7 mouse cellular contexts compared by ENCODE assay signal in genomic region chr3:98312867-98313266, GRCm38 (mm10). TPM values are rescaled to one million over a fixed set of nuclear protein-coding genes. Genes with fewer than 3 reads are reported as not detected.
A peak's percentile ranks its signal among the peaks of the same experiment; 100 is the strongest.
DNase-seq lines count a peak whose midpoint lies in the region; ATAC-seq and TF ChIP-seq lines count a peak whose summit lies in the region.

No protein-coding gene starts in this region.

- H3K36me3 ChIP-seq in ES-Bruce4 (ENCODE audit: control insufficient read depth, insufficient read depth, low read length, poor library complexity, severe bottlenecking), result peaks cover 17% of the 10 kb centered on the region

- peak; percentile 46 to 56 for DNase-seq in adrenal gland, adult 18-20 months (ENCODE audit: low spot score in 2 of 2)
- peak; percentile 79 to 82 for DNase-seq in kidney, postnatal 4 days
- peak; percentile 63 to 76 for DNase-seq in right cerebral cortex, postnatal 10 days (ENCODE audit: low spot score in 2 of 2)

- peak; percentile 50 for TF ChIP-seq CTCF in ES-Bruce4 (IDR thresholded peaks at IDR 0.05; ENCODE audit: low read depth, low read length)
- TF ChIP-seq CTCF in embryonic fibroblast, embryonic 13.5 days (IDR thresholded peaks at IDR 0.05; ENCODE audit: borderline replicate concordance, insufficient read depth, low read length), result 0 out of 2 replicates have a peak, but pooled peaks have one; percentile 4

- TF ChIP-seq EP300 in ES-Bruce4 (IDR thresholded peaks at IDR 0.05; ENCODE audit: insufficient read depth, low read depth, low read length), result no peak

- no peak overlapping the region for H3K9ac ChIP-seq in ES-Bruce4 (ENCODE audit: low read depth, poor library complexity, severe bottlenecking)

- peak; percentile 65 to 68; a peak in 2 of 4 replicates for ATAC-seq in hematopoietic stem cell, adult 5-6 weeks (replicated peaks in 1 of 2; ENCODE audit: insufficient read depth in 1 of 2, low FRiP score in 2 of 2, low TSS enrichment in 1 of 2, low read depth in 1 of 2, poor library complexity in 2 of 2, severe bottlenecking in 2 of 2)
- peak; percentile 64 for ATAC-seq in megakaryocyte, adult 5-6 weeks (ENCODE audit: poor library complexity, severe bottlenecking)

- H3K9me3 ChIP-seq in ES-Bruce4 (replicated peaks; ENCODE audit: control insufficient read depth, insufficient read depth, low read length, poor library complexity, severe bottlenecking), result peaks cover 4% of the 10 kb centered on the region

- no peak overlapping the region for H3K27ac ChIP-seq in ES-Bruce4 (ENCODE audit: insufficient read depth, low read length)
- no peak overlapping the region for H3K27ac ChIP-seq in embryonic fibroblast, embryonic 13.5 days (ENCODE audit: insufficient read depth, low read length)

- H3K27me3 ChIP-seq in ES-Bruce4 (ENCODE audit: control insufficient read depth, insufficient read depth, low read length, poor library complexity, severe bottlenecking), result no peaks in the 10 kb centered on the region

- no peak for TF ChIP-seq POLR2A in ES-Bruce4 (IDR thresholded peaks at IDR 0.05; ENCODE audit: insufficient read depth, low read length)
- TF ChIP-seq POLR2A in embryonic fibroblast, embryonic 13.5 days (IDR thresholded peaks at IDR 0.05; ENCODE audit: low read depth, low read length), result no peak

- no peaks in the 10 kb centered on the region for H3K4me1 ChIP-seq in ES-Bruce4 (ENCODE audit: control insufficient read depth, insufficient read depth, low read length)
- H3K4me1 ChIP-seq in embryonic fibroblast, embryonic 13.5 days (ENCODE audit: control insufficient read depth, insufficient read depth, low read length), result 0 out of 2 replicates have a peak, but pooled peaks cover 4% of the 10 kb centered on the region

- no peak overlapping the region for H3K4me3 ChIP-seq in ES-Bruce4 (ENCODE audit: low read depth, low read length)
- H3K4me3 ChIP-seq in embryonic fibroblast, embryonic 13.5 days (ENCODE audit: insufficient read depth, low read length), result no peak overlapping the region

RNA-seq across cellular contexts. Expression of gene Phgdh, which starts 26.9 kb away (rescaled TPM):
- 118 and 125 TPM in 2 replicates for polyA plus RNA-seq in ES-Bruce4 (2011; ENCODE audit: insufficient read depth, insufficient read length, low read depth, missing spikeins)
- total RNA-seq in adrenal gland, adult 18-20 months (2021), result 10 to 100 TPM in 1 of 2 experiments, 1 to 10 TPM in 1; 9.5 to 30.8 TPM
- polyA plus RNA-seq in embryonic fibroblast, embryonic 13.5 days (2011; ENCODE audit: insufficient read length, low read depth, missing spikeins), result 232 and 249 TPM in 2 replicates
- total RNA-seq in hematopoietic stem cell, adult 5-6 weeks (2017), result 434 and 475 TPM in 2 replicates
- total RNA-seq in megakaryocyte, adult 5-6 weeks (2015), result 11.0 and 13.9 TPM in 2 replicates
- 59.7 and 75.3 TPM in 2 replicates for total RNA-seq in megakaryocyte, adult 5-6 weeks (2017)

RNA-seq across cellular contexts. Expression of gene Hmgcs2, which starts 32.6 kb away (rescaled TPM):
- not detected in 2 replicates for polyA plus RNA-seq in ES-Bruce4 (2011; ENCODE audit: insufficient read depth, insufficient read length, low read depth, missing spikeins)
- 10 to 100 TPM; 14.1 to 18.3 TPM for total RNA-seq in adrenal gland, adult 18-20 months (2021)
- not detected in 2 replicates for polyA plus RNA-seq in embryonic fibroblast, embryonic 13.5 days (2011; ENCODE audit: insufficient read length, low read depth, missing spikeins)
- total RNA-seq in hematopoietic stem cell, adult 5-6 weeks (2017), result 0.25 and 0.30 TPM in 2 replicates
- 0.46 TPM in 1 of 2 replicates, not detected in the other for total RNA-seq in megakaryocyte, adult 5-6 weeks (2015)
- 0.11 and 0.24 TPM in 2 replicates for total RNA-seq in megakaryocyte, adult 5-6 weeks (2017)

Comparison
In these comparisons a context has a peak if more than half of its experiments do, and no peak if none do; other contexts are left out.
1. RNA of gene Hmgcs2, which starts 32.6 kb away (total RNA-seq): 14.1 to 18.3 TPM in adrenal gland, adult 18-20 months; 0.25 to 0.30 TPM in hematopoietic stem cell, adult 5-6 weeks and 0.11 to 0.46 TPM in megakaryocyte, adult 5-6 weeks; every median in the first group is over 10 times any median in the second.
2. Peak in every context shown above with its lines, with median percentiles within 50 percentile points of each other: DNase-seq.